Mouse (Mus musculus) MEL (cell line): ENCODE measurements around the gene Safb. TPM values are rescaled to one million over a fixed set of nuclear protein-coding genes. Genes with fewer than 3 reads are reported as not detected.

ENCODE experiments used
- DNase-seq: peaks from one replicate; pipeline ENCODE4 v3.0.0; 2011; ENCODE audit warnings: low read depth, low spot score
- H3K27ac ChIP-seq: 2 replicates; pipeline ENCODE4 v1.5.1; 2012; ENCODE audit warnings: low read depth, mild to moderate bottlenecking, control low read depth, low read length, moderate library complexity; ENCODE audit not compliant: control insufficient read depth
- H3K27me3 ChIP-seq, 2 experiments: fragments of 150-350 bp in 1 of 2; sonication (generic) in 1 of 2; 2 replicates each; pipeline ENCODE4 v1.6.1; 2012; ENCODE audit warnings: low read length in 2 of 2, mild to moderate bottlenecking in 2 of 2, improper control_type of control experiment in 1 of 2, moderate library complexity in 1 of 2; ENCODE audit not compliant: insufficient read depth in 2 of 2, control insufficient read depth in 1 of 2
- H3K36me3 ChIP-seq, 2 experiments: 2 replicates each; pipeline ENCODE4 v1.6.1; 2012 to 2014; ENCODE audit warnings: low read length in 2 of 2, improper control_type of control experiment in 1 of 2, inconsistent platforms in 1 of 2, mild to moderate bottlenecking in 1 of 2; ENCODE audit not compliant: insufficient read depth in 2 of 2, control insufficient read depth in 1 of 2
- H3K4me1 ChIP-seq, 2 experiments: fragments of 150-350 bp in 1 of 2; sonication (generic) in 1 of 2; 2 replicates each; pipeline ENCODE4 v1.6.1; 2012; ENCODE audit warnings: low read length in 2 of 2, improper control_type of control experiment in 1 of 2, mild to moderate bottlenecking in 1 of 2; ENCODE audit not compliant: insufficient read depth in 2 of 2, control insufficient read depth in 1 of 2
- H3K4me3 ChIP-seq, 2 experiments: fragments of 150-350 bp in 1 of 2; sonication (generic) in 1 of 2; 2 replicates each; pipeline ENCODE4 v1.5.1; 2012; ENCODE audit warnings: low read depth in 2 of 2, low read length in 2 of 2, mild to moderate bottlenecking in 2 of 2, moderate library complexity in 2 of 2, control low read depth in 1 of 2, improper control_type of control experiment in 1 of 2; ENCODE audit not compliant: control insufficient read depth in 1 of 2, insufficient read depth in 1 of 2
- H3K79me2 ChIP-seq: 2 replicates; pipeline ENCODE4 v1.6.1; 2012; ENCODE audit warnings: mild to moderate bottlenecking, low read length, moderate library complexity; ENCODE audit not compliant: control insufficient read depth, poor library complexity, insufficient read depth
- H3K9ac ChIP-seq: 2 replicates; pipeline ENCODE4 v1.6.1; 2012; ENCODE audit warnings: low read depth, mild to moderate bottlenecking, control low read depth, low read length, moderate library complexity; ENCODE audit not compliant: control insufficient read depth, poor library complexity, severe bottlenecking
- H3K9me3 ChIP-seq: fragments of 150-350 bp; sonication (generic); replicated peaks from 2 replicates; pipeline ENCODE4 v1.6.1; 2012; ENCODE audit warnings: mild to moderate bottlenecking, low read length, improper control_type of control experiment, moderate library complexity; ENCODE audit not compliant: insufficient read depth
- BHLHE40 ChIP-seq: IDR thresholded peaks from 2 replicates; pipeline ENCODE4 v1.6.1; 2012; ENCODE audit warnings: low read depth, mild to moderate bottlenecking, inconsistent platforms, low read length, improper control_type of control experiment, borderline replicate concordance
- CHD1 ChIP-seq: IDR thresholded peaks from 2 replicates; pipeline ENCODE4 v1.6.1; 2012; ENCODE audit warnings: low read depth, mild to moderate bottlenecking, inconsistent platforms, low read length, improper control_type of control experiment
- CHD2 ChIP-seq: IDR thresholded peaks from 2 replicates; pipeline ENCODE4 v1.6.1; 2011; ENCODE audit warnings: low read length, improper control_type of control experiment
- CTCF ChIP-seq, 3 experiments: IDR thresholded peaks in 2 of 3; conservative IDR thresholded peaks in 1 of 3; 2 replicates each; pipeline ENCODE4 v1.5.1; 2011 to 2012; ENCODE audit warnings: low read length in 3 of 3, low read depth in 2 of 3, mild to moderate bottlenecking in 2 of 3, improper control_type of control experiment in 1 of 3, inconsistent platforms in 1 of 3, mixed read lengths in 1 of 3, moderate library complexity in 1 of 3; ENCODE audit not compliant: control insufficient read depth in 1 of 3, insufficient read depth in 1 of 3, poor library complexity in 1 of 3, severe bottlenecking in 1 of 3
- ELF1 ChIP-seq: IDR thresholded peaks from 2 replicates; pipeline ENCODE4 v1.6.1; 2014; ENCODE audit warnings: low read depth, mild to moderate bottlenecking, inconsistent platforms, low read length, improper control_type of control experiment, moderate library complexity
- EP300 ChIP-seq, 2 experiments: IDR thresholded peaks; 2 replicates each; pipeline ENCODE4 v1.6.1; 2011; ENCODE audit warnings: improper control_type of control experiment in 2 of 2, low read length in 2 of 2, low read depth in 1 of 2, mild to moderate bottlenecking in 1 of 2
- ETS1 ChIP-seq: IDR thresholded peaks from 2 replicates; pipeline ENCODE4 v1.6.1; 2012; ENCODE audit warnings: low read depth, mild to moderate bottlenecking, inconsistent platforms, low read length, improper control_type of control experiment, moderate library complexity
- GABPA ChIP-seq: IDR thresholded peaks from 2 replicates; pipeline ENCODE4 v1.6.1; 2012; ENCODE audit warnings: low read depth, mild to moderate bottlenecking, inconsistent platforms, low read length, improper control_type of control experiment, moderate library complexity
- GATA1 ChIP-seq: IDR thresholded peaks from 2 replicates; pipeline ENCODE4 v1.6.1; 2011; ENCODE audit warnings: low read depth, low read length, improper control_type of control experiment
- HCFC1 ChIP-seq: IDR thresholded peaks from 2 replicates; pipeline ENCODE4 v1.6.1; 2012; ENCODE audit warnings: low read depth, mild to moderate bottlenecking, inconsistent platforms, low read length, improper control_type of control experiment, moderate library complexity
- MAX ChIP-seq: IDR thresholded peaks from 2 replicates; pipeline ENCODE4 v1.6.1; 2011; ENCODE audit warnings: low read length, improper control_type of control experiment
- MEF2A ChIP-seq: IDR thresholded peaks from 2 replicates; pipeline ENCODE4 v1.6.1; 2014; ENCODE audit warnings: low read depth, mild to moderate bottlenecking, inconsistent platforms, low read length, improper control_type of control experiment; ENCODE audit not compliant: poor library complexity, insufficient replicate concordance, severe bottlenecking; ENCODE audit errors: extremely low read depth
- MXI1 ChIP-seq: IDR thresholded peaks from 2 replicates; pipeline ENCODE4 v1.6.1; 2011; ENCODE audit warnings: mild to moderate bottlenecking, low read depth, low read length, improper control_type of control experiment
- MYB ChIP-seq: IDR thresholded peaks from 2 replicates; pipeline ENCODE4 v1.6.1; 2011; ENCODE audit warnings: mild to moderate bottlenecking, low read depth, low read length, improper control_type of control experiment
- MYC ChIP-seq: IDR thresholded peaks from 2 replicates; pipeline ENCODE4 v1.6.1; 2011; ENCODE audit warnings: low read depth, mild to moderate bottlenecking, low read length, improper control_type of control experiment, moderate library complexity
- NELFE ChIP-seq: IDR thresholded peaks from 2 replicates; pipeline ENCODE4 v1.6.1; 2011; ENCODE audit warnings: low read depth, low read length, improper control_type of control experiment
- POLR2A ChIP-seq, 2 experiments: IDR thresholded peaks; 2 replicates each; pipeline ENCODE4 v1.6.1; 2011 to 2012; ENCODE audit warnings: low read length in 2 of 2, mild to moderate bottlenecking in 2 of 2, control low read depth in 1 of 2, improper control_type of control experiment in 1 of 2, low read depth in 1 of 2, moderate library complexity in 1 of 2; ENCODE audit not compliant: control insufficient read depth in 1 of 2, insufficient read depth in 1 of 2, poor library complexity in 1 of 2
- POLR2AphosphoS5 ChIP-seq: IDR thresholded peaks from 2 replicates; pipeline ENCODE4 v1.6.1; 2012; ENCODE audit warnings: low read depth, borderline replicate concordance, mild to moderate bottlenecking, inconsistent platforms, low read length, moderate library complexity, mixed read lengths
- SIN3A ChIP-seq: IDR thresholded peaks from 2 replicates; pipeline ENCODE4 v1.6.1; 2012; ENCODE audit warnings: low read length, improper control_type of control experiment, inconsistent platforms
- SMC3 ChIP-seq: IDR thresholded peaks from 2 replicates; pipeline ENCODE4 v1.6.1; 2011; ENCODE audit warnings: low read depth, low read length, improper control_type of control experiment
- TCF12 ChIP-seq: IDR thresholded peaks from 2 replicates; pipeline ENCODE4 v1.6.1; 2014; ENCODE audit warnings: low read depth, mild to moderate bottlenecking, inconsistent platforms, low read length, improper control_type of control experiment, moderate library complexity
- UBTF ChIP-seq: IDR thresholded peaks from 2 replicates; pipeline ENCODE4 v1.6.1; 2012; ENCODE audit warnings: low read depth, mild to moderate bottlenecking, inconsistent platforms, low read length, improper control_type of control experiment, moderate library complexity, borderline replicate concordance; ENCODE audit not compliant: insufficient read depth
- USF1 ChIP-seq: IDR thresholded peaks from 2 replicates; pipeline ENCODE4 v1.6.1; 2014; ENCODE audit warnings: low read depth, mild to moderate bottlenecking, inconsistent platforms, low read length, improper control_type of control experiment, moderate library complexity
- USF2 ChIP-seq, 2 experiments: IDR thresholded peaks; 2 replicates each; pipeline ENCODE4 v1.6.1; 2011 to 2012; ENCODE audit warnings: improper control_type of control experiment in 2 of 2, low read length in 2 of 2, borderline replicate concordance in 1 of 2, inconsistent platforms in 1 of 2, low read depth in 1 of 2, mild to moderate bottlenecking in 1 of 2; ENCODE audit not compliant: insufficient read depth in 1 of 2
- ZC3H11A ChIP-seq: IDR thresholded peaks from 2 replicates; pipeline ENCODE4 v1.6.1; 2012; ENCODE audit warnings: low read depth, mild to moderate bottlenecking, inconsistent platforms, low read length, improper control_type of control experiment
- ZKSCAN1 ChIP-seq: IDR thresholded peaks from 2 replicates; pipeline ENCODE4 v1.6.1; 2012; ENCODE audit warnings: low read depth, mild to moderate bottlenecking, inconsistent platforms, low read length, improper control_type of control experiment, moderate library complexity
- ZMIZ1 ChIP-seq: IDR thresholded peaks from 2 replicates; pipeline ENCODE4 v1.6.1; 2012; ENCODE audit warnings: low read depth, mild to moderate bottlenecking, inconsistent platforms, low read length, improper control_type of control experiment, moderate library complexity
- ZNF384 ChIP-seq: IDR thresholded peaks from 2 replicates; pipeline ENCODE4 v1.6.1; 2012; ENCODE audit warnings: low read depth, mild to moderate bottlenecking, inconsistent platforms, low read length, improper control_type of control experiment
- polyA plus RNA-seq, 2 experiments: library from polyadenylated mRNA; stranded (reverse) in 1 of 2; unstranded in 1 of 2; fragments of >175 nt in 1 of 2; fragments of >200 nt in 1 of 2; gene quantifications; 2 replicates each; pipeline versions ENCODE4 v1.2.1 to v1.2.4; 2012; ENCODE audit warnings: low replicate concordance in 2 of 2, low read depth in 1 of 2; ENCODE audit not compliant: insufficient read length in 2 of 2, insufficient read depth in 1 of 2, missing spikeins in 1 of 2
- total RNA-seq: library from RNA; depleted of rRNA; stranded (reverse); fragments of 300-350 nt; gene quantifications from 2 replicates; pipeline ENCODE4 v1.2.3, GENCODE M21; 2012

Gene Safb
- total and polyA plus RNA-seq, 3 experiments = 87.3 to 203 TPM; not detected in 1

DNA sequence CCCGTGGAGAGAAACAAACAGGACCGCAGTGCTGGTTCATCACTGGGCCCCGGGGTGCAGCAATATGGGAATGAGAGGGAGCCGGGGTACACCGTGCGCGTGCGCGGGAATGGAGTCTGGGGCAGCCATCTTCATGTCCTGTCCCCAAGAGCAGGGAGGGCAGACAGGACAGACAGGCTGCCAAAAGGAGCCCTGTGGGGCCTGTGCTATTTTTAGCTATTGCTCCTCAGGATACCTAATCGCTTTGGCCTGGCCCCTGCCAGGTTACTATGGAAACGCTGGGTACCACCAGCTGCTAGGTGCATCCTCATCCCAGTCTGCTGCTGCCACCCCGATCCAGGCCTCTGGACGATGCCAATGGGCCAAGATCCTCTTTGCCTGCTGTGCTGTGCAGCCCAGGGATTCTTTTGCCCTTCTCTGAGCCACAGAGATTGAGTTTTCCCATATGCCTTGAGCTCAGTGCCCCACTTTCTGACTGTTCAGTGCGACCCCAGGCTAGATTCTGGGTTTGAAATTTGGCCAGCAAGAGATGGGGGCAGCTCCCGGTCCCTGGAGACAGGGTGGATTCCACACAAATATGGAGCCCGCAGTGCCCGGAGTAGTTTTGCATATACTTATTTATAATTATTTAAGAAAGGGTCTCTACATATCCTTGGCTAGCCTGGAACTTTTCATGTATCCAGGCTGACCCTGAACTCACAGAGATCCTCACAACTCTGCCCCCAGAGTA, 37.3 kb upstream of the Safb start:
- no peak overlapping the region for H3K27ac ChIP-seq
- H3K79me2 ChIP-seq = no peaks in the 10 kb centered on the region
- H3K4me1 ChIP-seq = 0 out of 4 replicates have a peak, but pooled peaks cover 0 to 4% of the 10 kb centered on the region in 2 experiments
- no peaks in the 10 kb centered on the region for H3K9me3 ChIP-seq
- no peak overlapping the region for H3K9ac ChIP-seq
- H3K36me3 ChIP-seq = no peaks in the 10 kb centered on the region
- H3K27me3 ChIP-seq = no peaks in the 10 kb centered on the region
- no peak for DNase-seq
- no peak overlapping the region for H3K4me3 ChIP-seq
- no peak for TF ChIP-seq ZC3H11A
- TF ChIP-seq USF1 = no peak
- TF ChIP-seq ZKSCAN1 = no peak
- TF ChIP-seq, all 39 proteins: peak for 0

DNA sequence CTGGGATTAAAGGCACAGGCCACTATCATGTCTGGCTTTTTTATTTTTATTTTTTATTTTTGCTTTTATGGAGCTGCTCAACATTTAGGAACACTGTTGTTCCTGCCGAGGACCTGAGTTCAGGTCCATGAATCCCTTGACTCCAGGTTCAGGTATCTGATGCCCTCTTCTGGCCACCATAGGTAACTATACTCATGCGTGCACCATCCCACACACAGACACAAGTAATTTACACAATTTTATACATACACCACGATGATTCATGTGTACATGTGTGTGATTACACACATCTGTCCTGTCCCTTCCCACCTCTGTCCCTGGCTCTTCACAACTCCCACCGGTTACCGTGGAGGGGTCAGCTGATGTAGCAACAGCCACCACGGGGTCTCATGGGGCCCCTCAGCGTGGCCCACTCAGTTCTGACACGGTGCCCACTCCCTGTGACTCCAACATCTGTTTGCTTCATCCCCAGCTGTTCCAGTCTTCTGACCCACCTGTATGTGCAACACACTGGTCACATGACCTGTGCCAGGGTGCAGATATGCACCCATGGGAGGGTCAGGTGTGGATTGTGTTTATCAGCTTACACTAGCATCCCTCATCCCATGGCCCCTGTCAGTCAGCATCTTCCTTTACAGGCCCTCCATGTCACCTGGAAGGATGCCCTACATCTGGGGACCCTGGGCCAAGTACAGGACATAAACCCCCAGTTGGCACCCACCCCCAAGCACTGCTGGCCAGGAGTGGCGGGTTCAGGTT, 36.6 kb upstream of the Safb start:
- Histone ChIP-seq H3K9me3 (no peaks in the 10 kb centered on the region), H3K27ac (no peak overlapping the region), H3K36me3 (no peaks in the 10 kb centered on the region), H3K27me3 (no peaks in the 10 kb centered on the region), H3K9ac (no peak overlapping the region), H3K4me1 (0 out of 4 replicates have a peak, but pooled peaks cover 0 to 4% of the 10 kb centered on the region in 2 experiments), H3K4me3 (no peak overlapping the region), H3K79me2 (no peaks in the 10 kb centered on the region)
- peak; percentile 63 for DNase-seq
- TF ChIP-seq CTCF (IDR thresholded peaks at IDR 0.05 in 2 of 3, conservative IDR thresholded peaks at IDR 0.05 in 1 of 3; ENCODE audit: control insufficient read depth in 1 of 3, insufficient read depth in 1 of 3, low read depth in 2 of 3, low read length in 3 of 3, poor library complexity in 1 of 3, severe bottlenecking in 1 of 3) (peak; percentile 59 to 73 (median 61)), ZNF384 (no peak), MYB (no peak), GATA1 (no peak), POLR2A (IDR thresholded peaks at IDR 0.05; ENCODE audit: control insufficient read depth in 1 of 2, insufficient read depth in 1 of 2, low read depth in 1 of 2, low read length in 2 of 2, poor library complexity in 1 of 2) (no peak), ZMIZ1 (no peak), ETS1 (no peak), CHD2 (no peak), MAX (no peak), POLR2AphosphoS5 (no peak), HCFC1 (no peak; the same call in 1 of the 2 replicates), UBTF (no peak), TCF12 (no peak), GABPA (no peak), CHD1 (no peak), MEF2A (no peak), ELF1 (0 out of 2 replicates have a peak, but pooled peaks have one; percentile 11), BHLHE40 (no peak), SMC3 (peak; percentile 77), ZC3H11A (peak; percentile 78), MYC (no peak), USF2 (IDR thresholded peaks at IDR 0.05; ENCODE audit: borderline replicate concordance in 1 of 2, insufficient read depth in 1 of 2, low read depth in 1 of 2, low read length in 2 of 2) (no peak), NELFE (no peak), SIN3A (0 out of 2 replicates have a peak, but pooled peaks have one; percentile 30), EP300 (IDR thresholded peaks at IDR 0.05; ENCODE audit: low read depth in 1 of 2, low read length in 2 of 2) (no peak), MXI1 (no peak), ZKSCAN1 (no peak)
